Mouse (Mus musculus) naive thymus-derived CD4-positive, alpha-beta T cell, adult 5 months (primary cell): Measurements from ENCODE around the gene Exosc8. TPM values are rescaled to one million over a fixed set of nuclear protein-coding genes. Genes with fewer than 3 reads are reported as not detected.

Experiments
- polyA plus RNA-seq: library from polyadenylated mRNA; unstranded; fragments of 100-300 nt; shearing (Covaris generic); gene quantifications from one replicate; pipeline ENCODE4 v1.2.1, GENCODE M21; 2017

Exosc8 gene
- polyA plus RNA-seq, result 120 TPM

DNA sequence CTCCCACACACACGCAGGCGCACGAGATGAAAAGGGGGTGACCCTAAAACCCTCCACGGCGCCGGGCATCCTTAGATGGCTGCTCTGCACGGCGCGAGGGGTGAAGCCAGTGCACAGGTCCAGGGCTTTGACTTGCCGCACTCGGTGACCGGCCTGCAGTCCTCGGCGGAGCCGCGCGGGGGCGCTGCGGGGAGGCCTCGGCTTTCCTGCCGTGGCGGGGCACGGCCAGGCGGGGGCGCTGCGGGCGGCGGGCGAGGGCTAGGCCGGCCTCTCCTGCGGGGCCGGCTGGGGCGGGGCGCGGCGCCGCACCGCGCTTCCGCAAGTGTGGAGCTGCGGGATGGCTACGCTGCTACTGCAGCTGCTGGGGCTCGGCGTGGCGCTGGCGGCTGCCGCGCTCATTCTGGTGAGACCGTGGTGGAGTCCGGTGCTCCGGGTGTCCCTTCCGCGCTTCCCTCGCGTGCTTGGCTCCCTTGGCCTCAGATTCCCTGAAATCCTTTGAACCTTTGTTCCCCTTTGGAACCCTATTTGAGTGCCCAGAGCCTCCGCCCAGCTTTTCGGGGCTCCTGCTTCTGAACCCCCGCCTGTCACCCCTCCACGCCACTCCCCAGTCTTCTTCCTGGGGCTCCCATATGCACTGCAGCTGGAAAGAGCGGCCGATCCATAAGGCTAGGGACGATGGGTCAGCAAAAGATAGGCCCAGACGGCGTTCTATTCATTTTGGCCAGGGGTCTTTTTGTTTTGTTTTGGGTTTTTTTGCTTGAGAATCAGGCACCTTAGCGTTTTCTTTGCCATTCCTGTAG lies at the start of gene Exosc8, which contains the start of gene Alg5:
Gene Exosc8, minus strand, starts transcription at position 147 of the 800 bp plus-strand sequence.
Gene Alg5, plus strand, starts transcription at position 293 of the 800 bp plus-strand sequence.

DNA sequence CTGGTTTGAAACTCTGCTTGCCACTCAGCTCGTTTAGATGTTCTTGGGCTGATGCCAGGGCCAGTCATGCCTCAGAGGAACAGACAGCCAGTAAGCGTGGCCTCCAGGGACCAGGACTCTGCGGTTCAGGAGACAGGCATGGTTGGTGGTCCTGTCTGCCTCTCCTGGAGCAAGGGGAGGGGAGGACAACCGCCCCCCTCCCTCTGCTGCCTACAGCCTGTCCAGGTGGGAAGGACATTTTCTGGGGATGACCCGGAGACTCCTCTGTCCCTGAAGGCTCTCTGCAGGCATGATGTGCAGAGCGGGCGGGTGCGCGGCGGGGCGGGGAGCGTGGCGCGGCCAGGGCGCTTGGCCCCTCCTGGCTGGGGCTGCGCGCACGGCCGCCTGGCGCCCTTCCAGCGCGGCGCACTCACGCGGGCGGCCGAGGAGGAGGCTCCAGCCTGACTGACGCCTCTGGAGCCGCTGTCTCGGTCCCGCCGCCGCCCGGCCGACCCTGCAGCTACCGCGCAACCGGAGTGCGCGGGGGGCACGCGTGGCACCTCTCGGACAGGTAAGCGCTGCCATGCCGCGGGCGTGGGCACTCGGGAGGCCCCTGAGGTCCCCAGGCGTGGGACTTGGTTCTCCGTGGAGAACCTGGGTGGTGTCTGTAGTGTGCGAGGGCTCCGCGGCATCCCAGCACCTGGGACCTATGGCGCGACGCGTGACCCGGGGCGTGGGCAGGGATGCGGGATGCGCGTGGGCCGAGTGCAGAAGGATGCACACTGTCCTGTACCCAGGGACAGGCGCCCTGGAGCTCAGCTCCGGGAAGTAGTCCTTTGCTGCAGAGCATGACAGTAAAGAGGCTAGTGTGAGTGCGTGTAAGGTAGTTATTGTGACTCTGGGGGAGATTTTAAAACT lies 20.2 kb upstream of the Exosc8 start, which contains the start of gene Smad9:
Gene Smad9, plus strand, starts transcription at position 438 of the 897 bp plus-strand sequence.

DNA sequence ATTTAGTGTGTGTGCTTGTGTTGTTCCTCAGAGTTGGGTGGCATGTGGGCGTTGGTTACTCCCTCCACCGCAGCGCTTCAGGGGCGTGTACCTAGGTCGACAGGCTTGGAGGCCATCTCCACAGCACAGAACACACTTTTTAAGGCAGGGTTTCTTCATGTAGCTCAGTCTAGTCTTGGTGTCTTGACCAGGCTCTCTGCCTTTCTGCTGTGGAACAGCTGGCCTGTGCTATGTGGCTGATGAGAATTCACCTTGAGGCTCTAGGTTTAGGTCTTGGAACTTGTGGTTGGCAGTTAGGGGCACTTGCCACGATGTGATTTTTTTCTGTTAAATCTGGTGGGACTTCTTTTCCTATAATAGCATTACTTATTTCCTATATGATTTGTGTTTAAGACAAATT lies 20.9 kb downstream of the Exosc8 start, which contains the start of gene Gm21958:
Gene Gm21958, minus strand, starts transcription at position 101 of the 400 bp plus-strand sequence.

DNA sequence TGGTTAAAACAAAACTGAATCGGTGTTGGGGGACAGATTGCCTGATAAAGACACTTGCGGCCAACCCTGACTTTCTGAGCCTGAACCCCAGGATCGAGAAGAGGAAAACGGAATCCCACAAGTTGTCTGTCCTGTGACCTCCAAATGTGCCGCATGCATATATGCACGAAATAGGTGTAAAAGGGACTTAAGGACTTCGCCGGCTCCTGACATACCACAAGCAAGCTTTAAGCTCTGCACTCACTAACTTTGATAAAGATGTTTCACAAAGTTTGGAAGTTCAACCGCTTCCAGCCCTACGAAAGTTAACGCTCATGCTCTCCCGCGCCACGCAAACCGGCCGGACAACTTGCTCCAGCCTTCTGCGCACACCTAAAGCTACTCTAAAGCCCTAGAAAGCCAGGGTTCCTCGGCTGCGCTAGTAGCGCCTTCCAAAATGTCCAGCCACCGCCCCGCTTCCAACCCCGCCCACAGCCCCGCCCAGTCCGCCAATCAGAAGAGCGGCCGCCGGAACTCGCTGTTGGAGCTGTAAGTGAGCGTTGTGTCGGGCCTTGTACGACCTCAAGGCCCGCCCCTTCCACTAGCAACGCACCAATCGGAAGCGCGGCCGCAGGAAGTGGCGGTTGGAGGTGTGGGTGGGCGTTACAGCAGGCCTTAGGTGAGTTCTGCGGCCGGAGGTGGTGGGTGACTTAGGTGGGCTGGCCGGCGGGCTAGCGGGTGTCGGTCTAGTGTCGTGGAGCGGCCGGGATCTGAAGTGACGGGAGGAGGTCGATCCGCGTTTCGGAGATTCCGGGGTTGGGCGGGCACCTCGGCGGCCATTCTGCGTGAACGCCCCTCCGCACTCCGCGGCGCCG lies 42.8 kb downstream of the Exosc8 start, which contains the start of gene Supt20:
Gene Supt20, plus strand, starts transcription at position 606 of the 854 bp plus-strand sequence.

Other genes with a start within 250 kb of the Exosc8 start
- gene Supt20, start 42.6 kb downstream of the Exosc8 start, polyA plus RNA-seq, result 184 TPM
- not detected for gene Gm21958, start 21.0 kb downstream of the Exosc8 start, polyA plus RNA-seq
- gene Alg5, start 146 bp upstream of the Exosc8 start, polyA plus RNA-seq, result 51.3 TPM
- gene Smad9, start 20.2 kb upstream of the Exosc8 start, polyA plus RNA-seq, result not detected
- 94.5 TPM for gene Rfxap, start 72.4 kb upstream of the Exosc8 start, polyA plus RNA-seq
- not detected for gene Sertm1, start 180.5 kb upstream of the Exosc8 start, polyA plus RNA-seq